Mouse (Mus musculus) c-Kit-positive CD71-positive TER-119-negative erythroid progenitor cells, embryonic 14.5 days (primary cell): ENCODE measurements at regions not wholly inside any gene's neighbourhood (a gene's known extent, or its start where the extent isn't known, plus 50 kb on each side); places are given as distances from the start of the nearest gene placed in this dataset.

Experiments
- DNase-seq: peaks from one replicate; pipeline ENCODE4 v3.0.0-alpha.2; 2013; ENCODE audit warnings: low read depth

GRCm38 (mm10) chr14:80247575-80247974, 263.7 kb downstream of the Olfm4 start:
- DNase-seq = no peak

GRCm38 (mm10) chr14:80249882-80250281, 266.0 kb downstream of the Olfm4 start:
- DNase-seq = no peak

- no peak for DNase-seq
These were observed 273.2 kb downstream of the Olfm4 start for GRCm38 (mm10) chr14:80257086-80257485.

GRCm38 (mm10) chr14:80263173-80263572, 279.3 kb downstream of the Olfm4 start:
- no peak for DNase-seq

- DNase-seq = no peak
These were observed 281.2 kb downstream of the Olfm4 start for GRCm38 (mm10) chr14:80265081-80265480.

- peak; percentile 5 for DNase-seq
These were observed 285.5 kb downstream of the Olfm4 start for GRCm38 (mm10) chr14:80269179-80269951.

GRCm38 (mm10) chr14:80270063-80270462, 286.2 kb downstream of the Olfm4 start:
- DNase-seq = no peak

GRCm38 (mm10) chr14:80280188-80280587, 296.3 kb downstream of the Olfm4 start:
- no peak for DNase-seq

GRCm38 (mm10) chr14:80283726-80284125, 299.8 kb downstream of the Olfm4 start:
- no peak for DNase-seq

GRCm38 (mm10) chr14:80291360-80291759, 307.5 kb downstream of the Olfm4 start:
- DNase-seq = no peak

GRCm38 (mm10) chr14:80293378-80293777, 309.5 kb downstream of the Olfm4 start:
- DNase-seq = no peak

GRCm38 (mm10) chr14:80329651-80330050, 345.8 kb downstream of the Olfm4 start:
- DNase-seq = no peak

- DNase-seq = no peak
These were observed 378.2 kb downstream of the Olfm4 start for GRCm38 (mm10) chr14:80362024-80362622.

GRCm38 (mm10) chr14:80369448-80370153, 385.7 kb downstream of the Olfm4 start:
- no peak for DNase-seq

- no peak for DNase-seq
These were observed 390.4 kb downstream of the Olfm4 start for GRCm38 (mm10) chr14:80374290-80374689.

GRCm38 (mm10) chr14:80377064-80377463, 393.2 kb downstream of the Olfm4 start:
- no peak for DNase-seq

GRCm38 (mm10) chr14:80391418-80391817, 407.5 kb downstream of the Olfm4 start:
- DNase-seq = no peak

- DNase-seq = no peak
These were observed 424.4 kb downstream of the Olfm4 start for GRCm38 (mm10) chr14:80408317-80408716.

GRCm38 (mm10) chr14:80418810-80419325, 435.0 kb downstream of the Olfm4 start:
- DNase-seq = no peak

GRCm38 (mm10) chr14:80443820-80444219, 459.9 kb downstream of the Olfm4 start:
- DNase-seq = no peak

GRCm38 (mm10) chr14:80471470-80471869, 487.6 kb downstream of the Olfm4 start:
- no peak for DNase-seq

- no peak for DNase-seq
These were observed 496.0 kb downstream of the Olfm4 start for GRCm38 (mm10) chr14:80479918-80480317.

GRCm38 (mm10) chr14:80482771-80483170, 498.9 kb downstream of the Olfm4 start:
- DNase-seq = no peak
